Mouse (Mus musculus): ENCODE measurements around the gene Zdhhc8. TPM values are rescaled to one million over a fixed set of nuclear protein-coding genes. Genes with fewer than 3 reads are reported as not detected.

Gene Zdhhc8
- polyA plus RNA-seq, 1 experiment from 2014 or later = 13.9 TPM

DNA sequence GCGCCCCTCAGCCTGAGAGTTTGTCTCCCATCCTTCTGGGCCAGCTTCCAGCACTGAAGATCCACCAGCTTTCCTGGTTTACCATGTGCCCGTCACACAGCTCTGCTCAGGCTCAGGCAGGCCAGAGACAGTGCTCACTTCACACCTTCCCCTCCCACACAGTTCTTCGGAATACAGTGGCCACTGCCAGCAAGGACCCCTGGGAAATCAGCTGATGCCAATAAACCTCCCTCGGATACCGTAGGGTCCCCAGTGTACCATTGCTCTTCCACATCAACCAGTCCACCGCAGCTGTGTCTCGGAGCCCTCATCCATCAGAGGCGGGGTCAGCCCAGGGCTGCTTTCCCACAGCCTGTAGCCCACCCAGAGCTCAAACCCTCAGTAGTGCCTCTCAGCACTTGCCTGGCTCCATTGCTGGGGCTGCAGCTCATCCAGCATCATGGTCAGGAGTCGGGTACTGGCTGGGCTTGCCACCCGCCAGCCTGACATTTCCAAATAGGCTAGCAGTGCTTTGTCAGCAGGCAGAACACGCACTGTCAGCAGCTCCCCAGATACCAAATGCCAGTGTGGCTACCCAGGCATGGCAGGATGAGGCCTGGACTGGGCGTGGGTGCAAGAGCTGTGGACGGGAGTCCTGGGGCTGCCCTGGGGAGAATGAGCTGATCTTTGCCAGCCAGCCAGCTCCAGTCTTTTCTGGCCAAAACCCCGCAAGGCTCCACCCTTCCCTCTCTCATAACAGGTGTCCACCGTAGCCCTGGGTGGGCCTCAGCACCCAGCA, 40.5 kb downstream of the Zdhhc8 start:
- 73% methylated on average over 15 of the region's 15 CpGs for WGBS
- Histone ChIP-seq H3K36me3 (no peaks in the 10 kb centered on the region), H3K4me1 (peaks cover 20% of the 10 kb centered on the region; the same call in 1 of the 2 replicates), H3K4me2 (no peak overlapping the region), H3K9me3 (no peaks in the 10 kb centered on the region), H3K27ac (peak overlapping the region; percentile 48; the same call in 1 of the 2 replicates), H3K27me3 (no peaks in the 10 kb centered on the region), H3K9ac (0 out of 2 replicates have a peak overlapping the region, but pooled peaks have one; percentile 11), H3K4me3 (no peak overlapping the region)
- ATAC-seq (ENCODE audit: insufficient number of reproducible peaks, insufficient read depth, low FRiP score, low TSS enrichment, low read depth) = no peak

DNA sequence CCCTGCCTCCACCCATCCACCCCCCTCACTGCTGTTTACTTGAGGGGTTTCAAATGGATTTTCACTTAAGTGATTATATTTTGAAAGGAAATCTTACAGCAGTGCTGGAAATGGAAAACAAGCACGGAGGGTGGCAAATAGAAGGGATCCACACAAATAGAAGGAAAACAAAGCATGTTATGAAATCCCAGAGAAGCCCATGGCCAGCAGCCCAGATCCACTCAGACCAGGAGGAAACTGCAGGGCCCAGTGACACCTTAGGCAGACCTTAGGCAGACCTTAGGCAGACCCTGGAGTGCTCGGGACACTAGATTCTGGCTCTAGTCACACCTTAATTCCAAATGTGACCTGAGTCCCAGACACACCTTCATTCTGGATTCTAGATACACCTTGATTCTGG, 43.9 kb downstream of the Zdhhc8 start:
- no peak overlapping the region for H3K27ac ChIP-seq
- no peaks in the 10 kb centered on the region for H3K9me3 ChIP-seq
- peaks cover 15% of the 10 kb centered on the region; the same call in 1 of the 2 replicates for H3K4me1 ChIP-seq
- no peak overlapping the region for H3K4me2 ChIP-seq
- H3K27me3 ChIP-seq = no peaks in the 10 kb centered on the region
- no peak overlapping the region for H3K4me3 ChIP-seq
- 65% methylated on average over 2 of the region's 2 CpGs for WGBS
- H3K36me3 ChIP-seq = no peaks in the 10 kb centered on the region
- no peak overlapping the region for H3K9ac ChIP-seq
- no peak for ATAC-seq (ENCODE audit: insufficient number of reproducible peaks, insufficient read depth, low FRiP score, low TSS enrichment, low read depth)

DNA sequence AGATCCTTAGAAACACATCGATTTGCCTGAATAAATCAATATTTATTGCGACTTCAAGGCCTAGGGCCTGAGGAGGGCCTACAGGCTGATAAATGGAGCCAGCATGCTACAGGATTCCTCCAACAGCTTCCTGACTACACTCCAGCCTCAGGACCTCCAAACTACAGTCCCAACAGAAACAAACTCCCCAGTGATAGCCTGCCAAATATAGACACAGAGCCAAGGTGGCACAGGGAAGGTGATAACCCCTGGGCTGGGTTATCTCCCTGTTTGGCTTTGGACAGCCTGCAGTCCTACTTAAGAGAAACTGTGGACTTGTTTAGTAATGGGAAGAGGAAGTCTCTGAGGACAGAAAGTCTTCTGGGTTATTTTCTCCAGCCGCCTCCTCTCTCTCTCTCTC, 47.7 kb downstream of the Zdhhc8 start:
- H3K27ac ChIP-seq = no peak overlapping the region

DNA sequence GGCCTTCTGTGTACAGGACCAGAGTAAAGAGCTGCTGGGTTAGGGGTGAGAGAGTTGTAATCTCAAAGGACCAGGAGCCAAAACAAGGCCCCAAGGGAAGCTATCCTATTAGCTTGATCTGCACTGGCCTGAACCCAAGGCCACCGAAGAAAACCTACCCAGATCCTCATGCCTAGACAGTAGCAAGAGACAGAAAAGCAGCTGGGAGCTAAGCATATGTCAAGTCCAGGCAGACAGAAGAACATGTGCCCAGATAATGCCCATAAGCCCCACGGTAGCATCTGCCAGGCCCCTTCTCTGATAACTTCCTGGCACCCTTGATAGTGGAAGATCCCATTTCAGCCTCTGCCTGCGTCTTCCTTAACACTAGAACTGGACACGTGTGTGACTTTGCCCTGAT, 48.1 kb downstream of the Zdhhc8 start:
- Histone ChIP-seq H3K9me3 (no peaks in the 10 kb centered on the region), H3K27ac (no peak overlapping the region), H3K36me3 (no peaks in the 10 kb centered on the region), H3K4me3 (no peak overlapping the region), H3K4me1 (no peaks in the 10 kb centered on the region), H3K9ac (no peak overlapping the region), H3K4me2 (no peak overlapping the region), H3K27me3 (no peaks in the 10 kb centered on the region)
- no peak for ATAC-seq (ENCODE audit: insufficient number of reproducible peaks, insufficient read depth, low FRiP score, low TSS enrichment, low read depth)
- WGBS = 82% methylated on average over 4 of the region's 4 CpGs

More for the DNA sequence above, 47.7 kb downstream of the Zdhhc8 start:
- Histone ChIP-seq H3K27me3 (no peaks in the 10 kb centered on the region), H3K9me3 (no peaks in the 10 kb centered on the region), H3K4me3 (no peak overlapping the region), H3K9ac (no peak overlapping the region), H3K36me3 (no peaks in the 10 kb centered on the region), H3K4me1 (no peaks in the 10 kb centered on the region), H3K4me2 (no peak overlapping the region)
- no peak for ATAC-seq (ENCODE audit: insufficient number of reproducible peaks, insufficient read depth, low FRiP score, low TSS enrichment, low read depth)
- WGBS = 96% methylated on average over 3 of the region's 3 CpGs

DNA sequence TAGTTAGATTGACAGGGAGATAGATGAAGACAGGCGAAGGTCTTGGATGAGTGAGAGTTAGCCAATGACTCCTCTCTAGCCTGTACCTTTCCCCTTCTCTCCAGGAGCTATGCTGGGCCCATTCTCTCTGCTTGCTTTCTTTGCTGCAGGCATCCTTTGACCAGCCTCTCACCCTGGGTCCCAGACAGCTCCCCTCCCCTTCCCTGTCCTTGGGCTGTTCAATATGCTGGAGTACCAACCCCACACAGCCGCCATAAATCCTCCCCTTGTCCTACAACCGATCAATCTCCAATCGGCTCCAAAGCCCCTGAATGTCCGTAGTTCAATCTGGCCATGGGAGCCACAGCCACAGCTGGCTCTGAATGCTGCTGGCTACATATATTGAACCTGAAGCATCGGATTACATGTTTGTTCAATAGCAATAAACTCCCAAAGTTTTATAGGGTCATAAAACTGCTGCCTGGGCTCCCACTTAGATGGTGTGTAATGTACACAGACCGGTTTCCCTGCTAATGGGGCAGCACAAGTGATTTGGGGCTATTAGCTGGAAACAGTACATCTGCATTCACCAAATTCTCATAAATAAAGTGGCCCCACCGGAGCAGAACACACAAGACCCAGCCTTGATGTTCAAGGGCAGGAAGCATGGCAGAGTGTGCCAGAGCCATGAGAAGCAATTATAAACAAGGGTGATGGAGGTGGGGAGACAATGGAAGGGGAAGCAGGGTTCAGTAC, 49.1 kb downstream of the Zdhhc8 start:
- ATAC-seq (ENCODE audit: insufficient number of reproducible peaks, insufficient read depth, low FRiP score, low TSS enrichment, low read depth) = no peak
- Histone ChIP-seq H3K9ac (no peak overlapping the region), H3K27me3 (no peaks in the 10 kb centered on the region), H3K27ac (no peak overlapping the region), H3K36me3 (no peaks in the 10 kb centered on the region), H3K4me3 (no peak overlapping the region), H3K4me1 (no peaks in the 10 kb centered on the region), H3K4me2 (no peak overlapping the region), H3K9me3 (no peaks in the 10 kb centered on the region)
- WGBS = 84% methylated on average over 8 of the region's 8 CpGs

DNA sequence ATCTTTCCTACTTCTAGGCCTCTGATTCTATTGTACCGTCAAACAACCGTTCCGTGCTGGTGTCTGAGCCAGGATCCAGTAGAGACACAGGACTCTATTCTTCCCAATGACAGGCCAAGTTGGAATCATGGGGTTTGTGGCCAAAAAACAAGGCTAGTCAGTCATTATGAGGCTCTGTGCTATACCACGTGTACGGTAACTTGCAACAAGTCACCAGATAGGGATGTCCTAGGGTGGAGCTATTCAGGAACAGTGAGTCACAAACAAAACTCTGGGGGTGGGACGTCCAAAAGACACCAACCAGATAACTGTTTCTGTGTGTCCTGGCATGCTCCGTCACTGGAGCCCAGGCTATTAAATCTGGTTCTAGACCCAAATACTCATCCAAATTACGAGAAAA, 52.2 kb downstream of the Zdhhc8 start:
- H3K27me3 ChIP-seq = no peaks in the 10 kb centered on the region
- no peak overlapping the region for H3K27ac ChIP-seq
- ATAC-seq (ENCODE audit: insufficient number of reproducible peaks, insufficient read depth, low FRiP score, low TSS enrichment, low read depth) = no peak
- no peak overlapping the region for H3K4me3 ChIP-seq
- no peaks in the 10 kb centered on the region for H3K9me3 ChIP-seq
- H3K9ac ChIP-seq = no peak overlapping the region
- no peaks in the 10 kb centered on the region for H3K36me3 ChIP-seq
- H3K4me2 ChIP-seq = no peak overlapping the region
- H3K4me1 ChIP-seq = peaks cover 8% of the 10 kb centered on the region
- WGBS = 80% methylated on average over 8 of the region's 8 CpGs

DNA sequence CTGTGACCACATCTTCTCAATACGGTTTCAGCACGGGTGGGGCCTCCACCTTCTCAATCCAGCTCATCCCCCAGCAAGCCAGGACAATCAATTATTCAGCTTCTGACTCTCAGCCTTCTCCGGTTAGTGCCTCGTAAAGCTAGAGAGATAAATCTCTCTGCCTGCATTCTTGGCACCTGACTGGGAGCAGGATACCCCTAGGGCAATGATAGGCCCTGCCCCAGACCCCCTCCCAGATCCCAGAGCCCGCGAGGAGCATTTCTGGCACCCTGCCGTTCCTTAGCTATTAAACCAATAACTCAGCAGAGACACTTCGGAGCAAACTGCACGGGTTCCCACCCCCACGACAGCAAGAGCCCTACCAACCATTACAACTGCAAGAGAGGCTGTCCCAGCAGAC, 53.5 kb downstream of the Zdhhc8 start:
- Histone ChIP-seq H3K4me2 (no peak overlapping the region), H3K4me3 (no peak overlapping the region), H3K4me1 (peaks cover 12% of the 10 kb centered on the region), H3K27me3 (no peaks in the 10 kb centered on the region), H3K27ac (no peak overlapping the region), H3K36me3 (no peaks in the 10 kb centered on the region), H3K9me3 (no peaks in the 10 kb centered on the region), H3K9ac (no peak overlapping the region)
- ATAC-seq (ENCODE audit: insufficient number of reproducible peaks, insufficient read depth, low FRiP score, low TSS enrichment, low read depth) = no peak
- WGBS = 55% methylated on average over 10 of the region's 10 CpGs

DNA sequence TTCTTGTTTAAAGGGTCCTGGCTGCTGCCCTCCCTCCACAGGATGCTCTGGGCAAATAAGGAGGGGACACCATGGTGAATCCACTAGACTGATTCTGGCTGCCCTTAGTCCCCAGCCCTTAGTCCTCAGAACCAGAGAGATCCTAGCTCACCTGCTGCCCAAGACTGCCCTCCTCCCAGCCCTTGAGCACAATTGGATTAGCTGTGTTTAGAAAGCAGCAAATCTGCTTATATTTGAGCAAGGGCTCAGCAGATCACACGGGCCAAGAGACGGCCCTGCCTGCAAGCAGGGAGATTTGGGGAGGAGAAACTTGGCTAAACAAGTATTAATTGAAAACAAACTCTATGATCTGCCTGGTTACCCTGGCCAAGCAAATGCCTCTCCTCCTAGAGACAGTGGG, 55.3 kb downstream of the Zdhhc8 start:
- no peak for ATAC-seq (ENCODE audit: insufficient number of reproducible peaks, insufficient read depth, low FRiP score, low TSS enrichment, low read depth)
- H3K9ac ChIP-seq = no peak overlapping the region
- WGBS = 12% methylated on average over 2 of the region's 2 CpGs
- no peak overlapping the region for H3K4me3 ChIP-seq
- no peaks in the 10 kb centered on the region for H3K9me3 ChIP-seq
- H3K27ac ChIP-seq = no peak overlapping the region
- H3K27me3 ChIP-seq = no peaks in the 10 kb centered on the region
- no peaks in the 10 kb centered on the region for H3K36me3 ChIP-seq
- H3K4me2 ChIP-seq = no peak overlapping the region
- H3K4me1 ChIP-seq = peaks cover 21% of the 10 kb centered on the region

DNA sequence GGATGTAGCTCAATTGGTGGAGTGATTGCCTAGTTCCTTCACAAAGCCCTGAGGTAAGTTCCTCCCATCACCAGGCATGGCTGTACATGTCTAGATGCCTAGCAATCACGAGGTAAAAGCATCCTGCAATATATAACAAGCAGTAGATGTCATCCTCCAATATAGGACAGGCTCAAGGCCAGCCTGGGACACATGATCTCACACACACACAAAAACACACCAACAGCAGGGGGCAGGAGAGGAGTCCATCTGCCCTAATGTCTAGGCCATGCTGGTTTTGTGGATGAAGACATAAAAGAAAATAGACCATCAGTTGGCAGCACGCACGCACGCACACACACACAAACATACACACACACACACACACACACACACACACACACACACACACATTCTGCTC, 58.2 kb downstream of the Zdhhc8 start:
- no peak overlapping the region for H3K4me2 ChIP-seq
- H3K9ac ChIP-seq = 0 out of 2 replicates have a peak overlapping the region, but pooled peaks have one; percentile 28
- no peak for ATAC-seq (ENCODE audit: insufficient number of reproducible peaks, insufficient read depth, low FRiP score, low TSS enrichment, low read depth)
- 0 out of 2 replicates have a peak overlapping the region, but pooled peaks have one; percentile 30 for H3K27ac ChIP-seq
- H3K27me3 ChIP-seq = no peaks in the 10 kb centered on the region
- no peak overlapping the region for H3K4me3 ChIP-seq
- peaks cover 26% of the 10 kb centered on the region for H3K4me1 ChIP-seq
- H3K36me3 ChIP-seq = no peaks in the 10 kb centered on the region
- 84% methylated on average over 4 of the region's 4 CpGs for WGBS
- H3K9me3 ChIP-seq = no peaks in the 10 kb centered on the region

DNA sequence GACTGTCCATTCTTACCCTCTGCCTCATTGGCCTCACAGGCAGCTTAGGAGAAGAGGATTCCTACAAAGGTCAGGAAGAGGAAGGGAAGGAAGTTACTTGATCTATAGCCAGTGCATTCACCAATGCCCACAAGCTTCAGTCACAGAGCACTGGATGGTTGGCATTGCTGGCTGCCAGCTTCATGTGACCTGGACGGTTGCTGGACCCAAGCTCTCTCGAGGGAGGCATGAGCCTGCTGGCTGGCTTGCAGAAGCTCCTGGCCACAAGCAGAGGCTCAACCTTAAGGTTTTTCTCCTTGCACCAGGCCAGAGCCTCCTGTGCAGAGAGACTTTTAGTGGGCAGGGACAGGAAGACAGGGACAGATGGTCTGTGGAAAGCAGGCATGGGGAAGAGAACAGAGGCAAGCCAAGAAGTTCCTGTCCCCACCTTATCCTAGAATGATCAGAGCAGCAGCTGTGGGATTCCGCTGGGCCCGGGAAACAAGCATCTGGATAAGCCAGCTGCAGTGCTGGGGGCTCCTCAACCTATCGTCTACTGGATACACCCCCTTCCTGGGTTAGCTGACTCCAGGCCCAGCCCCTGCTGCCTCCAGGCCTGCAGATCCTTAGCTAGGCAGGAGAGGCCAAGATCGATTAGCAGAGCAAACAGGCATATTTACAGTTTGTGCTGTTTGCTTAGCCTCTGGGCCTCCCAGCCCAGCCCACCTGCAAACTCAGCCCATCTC, 59.0 kb downstream of the Zdhhc8 start:
- ATAC-seq (ENCODE audit: insufficient number of reproducible peaks, insufficient read depth, low FRiP score, low TSS enrichment, low read depth) = no peak
- 38% methylated on average over 6 of the region's 6 CpGs for WGBS
- H3K36me3 ChIP-seq = no peaks in the 10 kb centered on the region
- no peak overlapping the region for H3K4me2 ChIP-seq
- H3K4me3 ChIP-seq = no peak overlapping the region
- no peaks in the 10 kb centered on the region for H3K27me3 ChIP-seq
- 0 out of 2 replicates have a peak overlapping the region, but pooled peaks have one; percentile 28 for H3K9ac ChIP-seq
- no peaks in the 10 kb centered on the region for H3K9me3 ChIP-seq
- peak overlapping the region; percentile 30; the same call in 1 of the 2 replicates for H3K27ac ChIP-seq
- peaks cover 26% of the 10 kb centered on the region for H3K4me1 ChIP-seq

DNA sequence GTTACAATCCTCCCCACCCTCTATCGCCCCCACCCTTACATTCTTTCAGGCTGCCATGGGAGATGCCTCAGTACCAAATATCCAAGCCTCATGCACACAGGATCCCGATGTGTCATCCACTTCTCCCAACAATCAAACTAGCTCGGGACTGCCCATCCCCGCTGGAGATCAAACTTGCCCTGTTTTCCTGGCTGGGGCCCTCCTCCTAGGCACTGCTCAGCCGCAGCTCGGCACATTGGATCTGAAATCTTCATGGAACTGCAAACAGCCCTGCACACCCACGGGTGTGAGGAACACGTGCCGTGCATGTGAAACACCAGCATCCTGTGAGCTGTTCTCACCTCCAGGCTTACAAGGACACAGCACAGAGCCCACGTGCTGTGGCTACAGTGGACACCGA, 61.1 kb downstream of the Zdhhc8 start:
- Histone ChIP-seq H3K9ac (no peak overlapping the region; the same call in 1 of the 2 replicates), H3K27me3 (no peaks in the 10 kb centered on the region), H3K36me3 (no peaks in the 10 kb centered on the region), H3K4me2 (no peak overlapping the region), H3K4me3 (no peak overlapping the region), H3K9me3 (no peaks in the 10 kb centered on the region), H3K4me1 (peaks cover 17% of the 10 kb centered on the region), H3K27ac (no peak overlapping the region)
- no peak for ATAC-seq (ENCODE audit: insufficient number of reproducible peaks, insufficient read depth, low FRiP score, low TSS enrichment, low read depth)
- 66% methylated on average over 11 of the region's 11 CpGs for WGBS

Measured in embryonic facial prominence, embryonic 13.5 days (tissue).